Mouse (Mus musculus): ENCODE data around the gene Mcts1. TPM values are rescaled to one million over a fixed set of nuclear protein-coding genes. Genes with fewer than 3 reads are reported as not detected.

The Mcts1 gene
- total and polyA plus RNA-seq, 3 experiments = 2.1 to 73.0 (median 55.3) TPM

GRCm38 (mm10) chrX:38593180-38593889 is 7.0 kb upstream of the Mcts1 start:
- no peak for DNase-seq (ENCODE audit: low spot score)
- Histone ChIP-seq H3K27me3 (ENCODE audit: insufficient read depth, low read length) (no peaks in the 10 kb centered on the region), H3K4me3 (ENCODE audit: low read depth, low read length) (no peak overlapping the region), H3K4me1 (ENCODE audit: insufficient read depth, low read depth, low read length) (peaks cover 47% of the 10 kb centered on the region), H3K36me3 (replicated peaks) (no peaks in the 10 kb centered on the region), H3K9me3 (replicated peaks) (no peaks in the 10 kb centered on the region)
- ATAC-seq (ENCODE audit: extremely low read depth, insufficient number of reproducible peaks, low FRiP score, poor library complexity, severe bottlenecking) = peak; percentile 41; the same call in 1 of the 2 replicates
- TF ChIP-seq POLR2AphosphoS5 (IDR thresholded peaks at IDR 0.05; ENCODE audit: insufficient replicate concordance, low read depth, low read length) = no peak

- no peaks in the 10 kb centered on the region for H3K27me3 ChIP-seq (ENCODE audit: insufficient read depth, low read length)
- H3K36me3 ChIP-seq (replicated peaks) = no peaks in the 10 kb centered on the region
- DNase-seq (ENCODE audit: low spot score) (no peak), ATAC-seq (ENCODE audit: extremely low read depth, insufficient number of reproducible peaks, low FRiP score, poor library complexity, severe bottlenecking) (no peak)
- H3K9me3 ChIP-seq (replicated peaks) = no peaks in the 10 kb centered on the region
- no peak for TF ChIP-seq GATA1 (IDR thresholded peaks at IDR 0.05; ENCODE audit: borderline replicate concordance, low read length)
- no peak for TF ChIP-seq GATA2 (IDR thresholded peaks at IDR 0.05; ENCODE audit: borderline replicate concordance, low read depth, low read length)
- TF ChIP-seq TAL1 (conservative IDR thresholded peaks at IDR 0.05; ENCODE audit: low read depth, low read length) = no peak
- no peaks in the 10 kb centered on the region for H3K4me1 ChIP-seq (ENCODE audit: insufficient read depth, low read depth, low read length)
- peak overlapping the region; percentile 71 for H3K4me3 ChIP-seq (ENCODE audit: low read depth, low read length)
These were observed 604 bp downstream of the Mcts1 start for GRCm38 (mm10) chrX:38600995-38601369.

DNA sequence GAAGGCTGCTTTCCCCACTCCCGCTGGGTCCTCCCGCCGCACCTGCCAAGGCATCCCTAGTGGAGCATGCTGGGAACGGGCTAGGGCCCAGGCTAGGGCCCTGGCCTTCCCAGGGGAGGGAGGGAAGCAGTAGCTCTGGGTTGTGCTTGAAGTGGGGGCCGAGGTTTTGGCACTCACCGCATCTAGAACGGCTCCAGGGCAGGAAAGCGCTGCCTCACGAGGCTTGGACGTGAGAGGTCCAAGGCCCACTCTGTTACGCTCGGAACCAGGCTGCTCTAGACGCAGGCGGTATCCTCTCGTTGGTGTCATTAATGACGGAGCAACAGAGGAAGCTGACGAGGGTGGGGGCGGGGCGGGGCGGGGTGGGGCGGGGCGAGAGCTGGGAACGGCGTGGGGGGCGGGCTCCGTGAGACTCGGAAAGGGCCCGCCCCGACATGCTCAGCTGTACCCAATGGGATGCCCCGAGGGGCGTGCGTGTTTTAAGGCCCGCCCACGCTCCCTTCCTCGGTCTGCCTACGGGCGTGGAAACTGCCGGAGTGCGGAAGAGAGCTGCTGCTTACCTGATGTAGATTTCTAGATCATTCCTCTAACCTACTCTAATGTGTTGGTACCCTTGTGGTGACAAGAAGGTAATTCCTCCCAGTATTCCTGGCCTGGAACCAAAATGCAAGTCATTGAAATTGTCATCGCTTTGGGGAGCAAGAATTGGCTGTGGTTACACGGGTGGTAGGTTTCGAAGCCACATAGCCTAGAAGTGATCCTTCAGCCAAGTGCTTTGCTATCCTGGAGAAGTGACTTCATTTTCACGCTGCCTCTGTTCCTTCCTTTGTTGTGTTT is 34.6 kb downstream of the Mcts1 start, which contains the start of gene C1galt1c1:
C1galt1c1 (minus strand) TSS at position 287 of the 837 bp plus-strand sequence.
- Histone ChIP-seq H3K27me3 (ENCODE audit: insufficient read depth, low read length) (no peaks in the 10 kb centered on the region), H3K9me3 (replicated peaks) (no peaks in the 10 kb centered on the region), H3K4me3 (ENCODE audit: low read depth, low read length) (peak within 1 kb of the TSS; percentile 78), H3K36me3 (replicated peaks) (peaks cover 13% of the 10 kb centered on the region), H3K4me1 (ENCODE audit: insufficient read depth, low read depth, low read length) (peaks cover 14% of the 10 kb centered on the region)
- DNase-seq (ENCODE audit: low spot score) = peak; percentile 75
- ATAC-seq (ENCODE audit: extremely low read depth, insufficient number of reproducible peaks, low FRiP score, poor library complexity, severe bottlenecking) = peak; percentile 97
- TF ChIP-seq POLR2AphosphoS5 (IDR thresholded peaks at IDR 0.05; ENCODE audit: insufficient replicate concordance, low read depth, low read length) (no peak), CTCF (IDR thresholded peaks at IDR 0.05; ENCODE audit: low read depth, low read length) (no peak), TAL1 (conservative IDR thresholded peaks at IDR 0.05; ENCODE audit: low read depth, low read length) (no peak), GATA2 (IDR thresholded peaks at IDR 0.05; ENCODE audit: borderline replicate concordance, low read depth, low read length) (no peak), GATA1 (IDR thresholded peaks at IDR 0.05; ENCODE audit: borderline replicate concordance, low read length) (no peak)

DNA sequence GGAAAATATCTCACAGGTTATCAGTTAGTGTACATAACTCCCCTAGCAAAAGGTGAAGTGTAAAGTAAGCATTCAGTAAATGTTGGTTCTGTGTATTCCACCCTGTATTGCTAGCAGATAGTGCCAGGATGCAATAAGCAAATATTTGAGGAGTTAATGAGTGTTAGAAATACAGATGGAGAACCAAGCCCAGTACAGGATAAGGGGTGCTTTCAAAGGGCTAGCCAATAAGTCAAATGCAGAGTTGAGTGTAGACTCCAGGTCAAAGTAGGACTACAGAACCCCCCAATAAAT is 35.2 kb downstream of the Mcts1 start:
- ATAC-seq (ENCODE audit: extremely low read depth, insufficient number of reproducible peaks, low FRiP score, poor library complexity, severe bottlenecking) = no peak
- Histone ChIP-seq H3K27me3 (ENCODE audit: insufficient read depth, low read length) (no peaks in the 10 kb centered on the region), H3K4me3 (ENCODE audit: low read depth, low read length) (peak overlapping the region; percentile 67), H3K4me1 (ENCODE audit: insufficient read depth, low read depth, low read length) (peaks cover 14% of the 10 kb centered on the region), H3K36me3 (replicated peaks) (peaks cover 11% of the 10 kb centered on the region), H3K9me3 (replicated peaks) (no peaks in the 10 kb centered on the region)
- no peak for DNase-seq (ENCODE audit: low spot score)
- TF ChIP-seq GATA2 (IDR thresholded peaks at IDR 0.05; ENCODE audit: borderline replicate concordance, low read depth, low read length) (no peak), TAL1 (conservative IDR thresholded peaks at IDR 0.05; ENCODE audit: low read depth, low read length) (no peak), POLR2AphosphoS5 (IDR thresholded peaks at IDR 0.05; ENCODE audit: insufficient replicate concordance, low read depth, low read length) (no peak), CTCF (IDR thresholded peaks at IDR 0.05; ENCODE audit: low read depth, low read length) (no peak), GATA1 (IDR thresholded peaks at IDR 0.05; ENCODE audit: borderline replicate concordance, low read length) (no peak)

DNA sequence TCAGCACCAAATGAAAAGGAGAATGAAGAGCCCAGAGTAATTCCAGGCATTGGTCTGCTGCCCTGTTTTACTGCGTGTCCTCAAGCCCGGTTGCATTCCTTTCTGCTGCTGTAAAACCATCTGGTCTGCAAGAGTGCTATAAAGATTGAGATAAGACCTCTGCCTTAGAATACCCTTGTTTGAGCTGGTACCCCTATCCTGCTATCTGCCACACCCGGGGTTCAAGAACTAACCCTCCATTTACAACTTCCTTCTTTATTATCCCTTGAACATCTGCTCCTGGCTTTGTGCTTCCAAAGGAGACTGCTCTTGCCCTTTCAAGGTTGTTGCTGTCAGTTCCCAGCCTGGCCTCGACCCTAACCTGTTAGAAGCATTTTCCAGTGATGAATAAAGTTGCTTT is 41.1 kb downstream of the Mcts1 start:
- DNase-seq (ENCODE audit: low spot score) = no peak
- no peak for ATAC-seq (ENCODE audit: extremely low read depth, insufficient number of reproducible peaks, low FRiP score, poor library complexity, severe bottlenecking)
- Histone ChIP-seq H3K27me3 (ENCODE audit: insufficient read depth, low read length) (no peaks in the 10 kb centered on the region), H3K9me3 (replicated peaks) (no peaks in the 10 kb centered on the region), H3K4me3 (ENCODE audit: low read depth, low read length) (no peak overlapping the region), H3K36me3 (replicated peaks) (no peaks in the 10 kb centered on the region), H3K4me1 (ENCODE audit: insufficient read depth, low read depth, low read length) (peaks cover 5% of the 10 kb centered on the region; the same call in 1 of the 2 replicates)
- no peak for TF ChIP-seq CTCF (IDR thresholded peaks at IDR 0.05; ENCODE audit: low read depth, low read length)
- no peak for TF ChIP-seq GATA2 (IDR thresholded peaks at IDR 0.05; ENCODE audit: borderline replicate concordance, low read depth, low read length)
- no peak for TF ChIP-seq TAL1 (conservative IDR thresholded peaks at IDR 0.05; ENCODE audit: low read depth, low read length)
- no peak for TF ChIP-seq GATA1 (IDR thresholded peaks at IDR 0.05; ENCODE audit: borderline replicate concordance, low read length)
- no peak for TF ChIP-seq POLR2AphosphoS5 (IDR thresholded peaks at IDR 0.05; ENCODE audit: insufficient replicate concordance, low read depth, low read length)

DNA sequence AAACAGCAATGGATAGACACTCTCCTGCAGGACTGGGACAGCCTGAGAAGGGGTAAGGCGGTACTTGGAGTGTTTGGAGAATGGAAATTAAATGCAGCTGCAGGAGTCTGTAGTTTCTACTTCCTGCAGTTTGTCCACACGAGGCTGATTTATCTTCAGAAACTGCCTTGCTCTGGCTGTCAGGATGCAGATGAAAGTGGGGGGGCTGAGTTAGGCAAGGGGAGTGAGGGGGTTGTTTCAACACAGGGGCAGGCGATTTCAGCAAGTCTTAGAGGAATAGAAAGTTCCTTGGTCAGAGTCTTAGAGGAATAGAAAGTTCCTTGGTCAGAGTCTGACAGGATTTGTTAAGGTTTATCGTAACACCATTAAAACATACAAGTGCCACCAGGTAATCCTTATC is 41.8 kb downstream of the Mcts1 start:
- H3K4me3 ChIP-seq (ENCODE audit: low read depth, low read length) = no peak overlapping the region
- DNase-seq (ENCODE audit: low spot score) (no peak), ATAC-seq (ENCODE audit: extremely low read depth, insufficient number of reproducible peaks, low FRiP score, poor library complexity, severe bottlenecking) (no peak)
- no peaks in the 10 kb centered on the region for H3K27me3 ChIP-seq (ENCODE audit: insufficient read depth, low read length)
- no peaks in the 10 kb centered on the region for H3K36me3 ChIP-seq (replicated peaks)
- TF ChIP-seq TAL1 (conservative IDR thresholded peaks at IDR 0.05; ENCODE audit: low read depth, low read length) (no peak), POLR2AphosphoS5 (IDR thresholded peaks at IDR 0.05; ENCODE audit: insufficient replicate concordance, low read depth, low read length) (no peak), GATA2 (IDR thresholded peaks at IDR 0.05; ENCODE audit: borderline replicate concordance, low read depth, low read length) (no peak), GATA1 (IDR thresholded peaks at IDR 0.05; ENCODE audit: borderline replicate concordance, low read length) (no peak), CTCF (IDR thresholded peaks at IDR 0.05; ENCODE audit: low read depth, low read length) (no peak)
- peaks cover 5% of the 10 kb centered on the region; the same call in 1 of the 2 replicates for H3K4me1 ChIP-seq (ENCODE audit: insufficient read depth, low read depth, low read length)
- H3K9me3 ChIP-seq (replicated peaks) = no peaks in the 10 kb centered on the region
